Mouse (Mus musculus) thymus, postnatal 0 days (tissue): ENCODE results near the gene Olfr152. TPM values are rescaled to one million over a fixed set of nuclear protein-coding genes. Genes with fewer than 3 reads are reported as not detected.

ENCODE experiments used
- DNase-seq: peaks from one replicate; pipeline ENCODE4 v3.0.0-alpha.2; 2015; ENCODE audit warnings: low spot score
- polyA plus RNA-seq: library from polyadenylated mRNA; unstranded; fragments of >200 nt; fragmentation: Nextera tagmentation; extraction: Ambion mirVana; gene quantifications from 2 replicates; pipeline ENCODE4 v1.2.1, GENCODE M21; 2015

Olfr152 gene
- polyA plus RNA-seq: not detected in 2 replicates

- no peak for DNase-seq
These were observed at the start of gene Olfr152 for GRCm38 (mm10) chr2:87779183-87779582. Gene Olfr152, plus strand, starts transcription at chr2:87779483.

- DNase-seq: no peak
These were observed 39.4 kb upstream of the Olfr152 start, which contains the start of gene Olfr1138 for GRCm38 (mm10) chr2:87739878-87740277. Gene Olfr1138, minus strand, starts transcription at chr2:87739978.

- DNase-seq: no peak
These were observed 35.8 kb upstream of the Olfr152 start, which contains the start of gene Olfr1140 for GRCm38 (mm10) chr2:87743452-87743851. Gene Olfr1140, plus strand, starts transcription at chr2:87743752.

- DNase-seq: no peak
These were observed 25.4 kb upstream of the Olfr152 start, which contains the start of gene Olfr1141 for GRCm38 (mm10) chr2:87753891-87754290. Gene Olfr1141, minus strand, starts transcription at chr2:87753991.

- DNase-seq: no peak
These were observed 3.1 kb upstream of the Olfr152 start for GRCm38 (mm10) chr2:87776143-87776542.

GRCm38 (mm10) chr2:87800292-87800691, 21.0 kb downstream of the Olfr152 start, which contains the start of gene Olfr1143:
Gene Olfr1143, plus strand, starts transcription at chr2:87800592.
- DNase-seq: no peak

GRCm38 (mm10) chr2:87809522-87809921, 30.2 kb downstream of the Olfr152 start, which contains the start of gene Olfr1145:
Gene Olfr1145, plus strand, starts transcription at chr2:87809822.
- DNase-seq: no peak

- no peak for DNase-seq
These were observed 51.0 kb downstream of the Olfr152 start, which contains the start of gene Olfr1148 for GRCm38 (mm10) chr2:87830233-87830632. Gene Olfr1148, plus strand, starts transcription at chr2:87830533.

Other genes with a start within 250 kb of the Olfr152 start
- gene Olfr153, start 247.7 kb upstream of the Olfr152 start, polyA plus RNA-seq: not detected in 2 replicates
- gene Olfr1128, start 233.9 kb upstream of the Olfr152 start, polyA plus RNA-seq: not detected in 2 replicates
- gene Olfr1129, start 205.6 kb upstream of the Olfr152 start, polyA plus RNA-seq: not detected in 2 replicates
- not detected in 2 replicates for gene Olfr1130, start 173.3 kb upstream of the Olfr152 start, polyA plus RNA-seq
- not detected in 2 replicates for gene Olfr1131, start 152.4 kb upstream of the Olfr152 start, polyA plus RNA-seq
- not detected in 2 replicates for gene Olfr1132, start 141.9 kb upstream of the Olfr152 start, polyA plus RNA-seq
- gene Olfr1133, start 132.1 kb upstream of the Olfr152 start, polyA plus RNA-seq: not detected in 2 replicates
- not detected in 2 replicates for gene Olfr1134, start 121.0 kb upstream of the Olfr152 start, polyA plus RNA-seq
- not detected in 2 replicates for gene Olfr1135, start 105.8 kb upstream of the Olfr152 start, polyA plus RNA-seq
- 0.17 and 0.19 TPM in 2 replicates for gene Olfr1136, start 85.5 kb upstream of the Olfr152 start, polyA plus RNA-seq
- not detected in 2 replicates for gene Olfr1137, start 66.3 kb upstream of the Olfr152 start, polyA plus RNA-seq
- not detected in 2 replicates for gene Olfr1138, start 39.5 kb upstream of the Olfr152 start, polyA plus RNA-seq
- not detected in 2 replicates for gene Olfr1140, start 35.7 kb upstream of the Olfr152 start, polyA plus RNA-seq
- gene Olfr1141, start 25.5 kb upstream of the Olfr152 start, polyA plus RNA-seq: not detected in 2 replicates
- not detected in 2 replicates for gene Olfr1143, start 21.1 kb downstream of the Olfr152 start, polyA plus RNA-seq
- not detected in 2 replicates for gene Olfr1145, start 30.3 kb downstream of the Olfr152 start, polyA plus RNA-seq
- not detected in 2 replicates for gene Olfr1148, start 51.0 kb downstream of the Olfr152 start, polyA plus RNA-seq
- gene Olfr1150-ps1, start 64.5 kb downstream of the Olfr152 start, polyA plus RNA-seq: not detected in 2 replicates
- gene Olfr1151, start 76.4 kb downstream of the Olfr152 start, polyA plus RNA-seq: not detected in 2 replicates
- gene Olfr1152, start 87.0 kb downstream of the Olfr152 start, polyA plus RNA-seq: not detected in 2 replicates
- gene Olfr1153, start 115.5 kb downstream of the Olfr152 start, polyA plus RNA-seq: not detected in 2 replicates
- not detected in 2 replicates for gene Olfr1154, start 125.7 kb downstream of the Olfr152 start, polyA plus RNA-seq
- gene Olfr1155, start 165.7 kb downstream of the Olfr152 start, polyA plus RNA-seq: not detected in 2 replicates
- not detected in 2 replicates for gene Olfr1156, start 173.6 kb downstream of the Olfr152 start, polyA plus RNA-seq
- not detected in 2 replicates for gene Olfr1157, start 188.8 kb downstream of the Olfr152 start, polyA plus RNA-seq
- not detected in 2 replicates for gene Olfr74, start 195.2 kb downstream of the Olfr152 start, polyA plus RNA-seq
- gene Olfr1158, start 210.6 kb downstream of the Olfr152 start, polyA plus RNA-seq: not detected in 2 replicates
- gene Olfr1160, start 228.8 kb downstream of the Olfr152 start, polyA plus RNA-seq: not detected in 2 replicates
- not detected in 2 replicates for gene Olfr1161, start 243.3 kb downstream of the Olfr152 start, polyA plus RNA-seq